Mouse (Mus musculus) retina, postnatal 7 days (tissue): Measurements from ENCODE around the gene Lkaaear1.
A peak's percentile ranks its signal among the peaks of the same experiment; 100 is the strongest.

ENCODE experiments used
- DNase-seq: peaks from one replicate; pipeline ENCODE4 v3.0.0-alpha.2; 2012; ENCODE audit warnings: low read depth, low spot score

Lkaaear1 gene

DNA sequence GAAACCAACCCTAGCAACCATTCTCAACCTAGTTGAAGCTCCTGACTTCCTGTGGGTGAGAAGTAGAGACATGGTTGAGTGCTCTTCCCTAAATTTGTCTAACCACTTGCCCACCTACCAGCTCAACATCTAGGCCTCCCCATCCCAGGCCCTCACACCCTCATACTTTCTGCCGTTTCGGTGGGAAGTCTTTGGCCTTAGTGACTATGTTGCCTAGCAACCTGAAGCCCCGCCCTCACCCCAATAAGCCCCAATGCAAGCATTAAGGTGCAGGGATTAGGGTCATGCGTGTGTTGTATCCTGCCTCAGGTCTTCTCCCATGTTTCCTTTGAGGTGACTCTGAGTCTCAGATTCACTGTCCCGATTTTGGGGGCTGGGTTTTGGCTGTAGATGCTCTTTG lies at the start of gene Lkaaear1:
Gene Lkaaear1, minus strand, starts transcription at position 202 of the 400 bp plus-strand sequence.
- DNase-seq: no peak

DNA sequence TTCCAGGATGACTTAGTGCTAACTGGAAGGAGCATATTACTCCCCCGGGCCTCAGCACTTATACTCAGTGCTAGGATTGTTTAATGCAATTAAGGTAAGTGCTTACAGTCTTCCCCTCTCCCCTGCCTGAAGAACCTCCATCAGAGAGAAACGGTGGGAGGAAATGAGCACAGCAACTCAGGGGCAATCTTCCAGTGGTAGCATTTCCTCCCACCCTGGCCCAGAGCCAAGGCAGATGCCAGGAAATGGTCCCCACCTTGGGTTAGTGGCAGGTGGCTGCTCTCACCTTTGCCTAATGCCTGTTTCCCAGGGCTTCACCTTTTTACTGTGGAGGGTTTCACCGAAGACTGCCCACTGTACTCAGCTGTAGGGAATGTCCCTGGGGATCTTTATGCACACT lies 31.8 kb upstream of the Lkaaear1 start:
- no peak for DNase-seq

DNA sequence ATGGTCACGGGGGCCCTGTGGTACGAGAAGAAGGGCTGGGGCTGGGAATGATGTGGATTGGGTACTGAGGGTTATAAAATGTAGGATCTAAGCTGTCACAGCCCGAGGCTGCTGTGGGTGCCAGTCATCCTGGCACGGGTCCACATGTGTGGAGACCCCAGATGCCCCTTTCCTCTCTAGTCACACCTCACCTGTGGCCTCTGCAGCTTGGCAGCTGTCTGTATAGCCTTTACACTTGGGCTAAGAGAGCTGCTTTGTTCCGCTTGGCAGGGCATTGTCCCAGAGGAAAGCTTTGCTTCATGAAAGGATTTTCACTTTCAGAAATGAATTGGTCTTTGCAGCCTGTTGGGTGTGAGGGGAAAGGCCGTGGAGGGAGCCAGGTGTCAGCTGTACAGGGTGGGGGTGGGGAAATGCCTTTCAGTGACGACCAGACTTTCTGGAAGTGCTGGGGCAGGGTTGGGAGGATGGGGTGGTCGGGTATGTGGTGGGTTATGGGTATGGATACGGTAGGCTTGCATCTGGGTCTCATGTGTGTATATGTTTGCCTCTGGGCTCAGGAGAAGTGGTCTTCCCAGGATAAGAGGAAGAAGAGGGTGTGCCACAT lies 29.5 kb upstream of the Lkaaear1 start:
- DNase-seq: no peak

DNA sequence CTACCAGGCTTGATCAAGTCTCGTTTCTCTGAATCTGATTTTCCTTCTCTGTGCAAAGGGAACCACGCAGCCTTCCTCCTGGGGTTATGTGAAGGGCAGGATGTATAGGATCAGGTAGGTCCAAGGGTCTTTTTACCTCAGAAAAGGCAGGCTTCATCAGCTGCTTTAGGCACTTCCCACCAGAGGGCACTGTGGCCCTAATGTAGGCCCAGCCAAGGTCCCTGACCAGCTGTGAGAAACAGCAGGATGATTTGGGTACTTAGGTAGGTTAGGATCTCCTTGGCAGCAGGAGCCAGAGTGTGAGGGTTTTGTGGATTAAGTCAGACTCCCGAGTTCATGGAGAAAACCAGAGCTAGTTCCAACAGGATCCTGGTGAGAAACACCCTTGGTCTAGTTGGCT lies 24.0 kb upstream of the Lkaaear1 start:
- DNase-seq: peak; percentile 50

DNA sequence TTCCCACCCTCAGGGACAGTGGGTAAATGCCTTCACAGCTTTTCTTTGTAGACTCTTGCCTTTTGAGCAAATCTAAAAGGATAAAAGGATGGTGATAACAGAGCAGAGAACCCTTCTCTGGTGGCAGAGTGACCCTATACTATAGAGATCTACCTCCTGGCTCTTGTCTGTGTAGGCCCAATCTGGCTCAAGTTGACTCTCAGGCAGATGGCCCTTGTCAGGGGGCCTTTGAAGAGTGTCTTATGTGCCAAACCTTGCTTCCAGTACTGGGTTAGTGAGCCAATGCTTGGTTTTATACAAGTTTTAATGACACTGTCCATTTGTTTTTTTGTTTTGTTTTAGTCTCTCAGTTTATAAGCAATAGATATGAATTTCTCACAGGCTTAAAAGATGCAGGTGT lies 23.0 kb upstream of the Lkaaear1 start:
- DNase-seq: no peak

DNA sequence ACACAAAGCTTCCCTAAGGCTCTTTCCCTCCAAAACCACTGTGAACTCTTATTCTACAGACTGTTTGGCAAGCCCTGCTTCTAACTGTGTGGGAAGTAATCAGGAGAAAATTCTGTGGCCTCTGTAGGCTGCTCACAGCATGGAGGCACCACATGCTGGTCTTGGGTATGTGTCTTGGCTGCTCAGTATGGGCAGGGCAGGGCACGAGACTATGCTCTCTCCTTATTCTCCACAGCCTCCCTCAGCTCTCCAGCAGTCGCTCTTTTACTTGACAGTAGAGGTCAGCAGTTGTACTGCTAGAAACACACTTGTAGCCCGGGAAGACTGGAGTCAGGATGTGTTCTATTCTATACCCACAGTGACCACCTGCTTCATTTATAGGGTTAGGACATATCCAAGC lies 21.8 kb upstream of the Lkaaear1 start:
- no peak for DNase-seq

DNA sequence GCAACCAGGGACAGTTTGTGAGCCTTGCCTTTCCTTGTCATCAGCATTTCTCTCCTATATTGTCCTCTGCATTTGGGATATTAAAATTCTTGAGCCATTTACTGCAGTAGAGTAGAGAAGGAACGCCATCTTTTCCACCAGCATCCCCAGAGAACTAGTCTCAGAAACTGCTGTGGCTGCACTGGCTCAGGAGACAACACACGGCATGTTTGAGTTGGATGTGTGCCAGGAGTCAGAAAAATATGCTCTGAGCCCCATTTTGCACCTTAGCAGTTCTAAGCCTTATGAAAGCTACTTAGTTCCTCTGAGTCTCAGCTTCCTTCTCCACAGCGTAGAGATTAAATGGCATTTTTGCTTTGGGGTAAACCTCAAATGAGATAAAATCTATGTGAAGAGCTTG lies 18.7 kb upstream of the Lkaaear1 start:
- no peak for DNase-seq

DNA sequence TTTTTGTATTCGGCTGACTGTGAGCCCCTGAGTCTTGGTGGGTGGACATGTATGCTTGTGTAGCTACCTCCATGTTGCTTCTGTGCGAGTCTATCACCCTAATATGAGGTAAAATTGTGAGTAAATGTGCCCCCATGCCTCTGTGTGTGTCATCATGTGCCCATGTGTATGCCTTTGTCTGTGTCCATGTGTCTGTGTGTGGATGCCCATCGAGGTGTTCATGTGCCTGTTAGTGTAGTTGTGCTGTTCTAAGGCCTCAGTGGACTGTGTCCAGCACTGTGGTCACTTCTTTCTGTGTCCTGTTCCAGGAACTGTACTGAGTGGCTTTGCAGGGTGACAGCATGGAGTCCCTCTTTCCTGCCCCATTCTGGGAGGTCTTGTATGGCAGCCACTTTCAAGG lies 17.1 kb upstream of the Lkaaear1 start:
- DNase-seq: no peak

DNA sequence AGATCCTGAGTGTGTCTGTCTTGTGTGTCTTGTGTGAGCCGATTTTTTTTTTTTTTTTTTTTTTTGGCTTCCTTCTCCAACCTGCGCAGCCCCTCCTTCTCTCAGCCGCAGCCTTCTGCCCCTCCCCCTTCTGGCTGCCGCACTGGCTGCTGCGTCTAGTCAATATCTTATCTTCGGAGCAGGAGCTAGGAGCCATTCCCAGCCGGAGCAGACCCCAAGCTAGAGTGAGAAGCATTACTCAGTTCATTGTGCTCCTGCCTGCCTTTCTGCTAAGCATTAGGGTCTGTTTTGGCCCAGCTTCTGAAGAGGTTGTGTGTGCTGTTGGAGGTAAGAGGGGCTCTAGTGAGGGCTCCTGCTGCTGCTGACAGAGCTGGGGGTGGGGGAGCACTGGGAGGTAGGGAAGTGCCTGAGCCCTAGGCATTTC lies 16.7 kb upstream of the Lkaaear1 start, which contains the start of gene Oprl1:
Gene Oprl1, plus strand, starts transcription at position 114 of the 424 bp plus-strand sequence.
- DNase-seq: no peak

DNA sequence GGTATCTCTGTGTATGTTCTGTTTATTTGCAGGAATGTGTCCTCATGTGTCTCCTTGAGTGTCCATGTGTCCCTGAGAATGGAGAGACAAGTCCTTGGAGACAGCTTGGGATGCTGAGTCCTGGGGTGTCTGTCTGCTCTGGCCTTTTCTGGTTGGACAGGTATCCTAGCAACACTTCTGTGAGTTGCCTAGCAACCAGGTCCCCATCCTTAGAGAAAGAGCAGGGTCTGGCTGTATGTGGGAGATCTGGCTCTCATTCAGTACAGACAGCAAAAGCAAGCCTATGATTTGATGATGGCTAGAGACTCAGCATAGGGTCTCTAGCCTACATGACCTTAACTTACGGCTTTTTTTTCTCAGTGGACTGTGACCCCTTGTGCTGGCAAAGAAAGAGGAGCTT lies 15.5 kb upstream of the Lkaaear1 start:
- no peak for DNase-seq

DNA sequence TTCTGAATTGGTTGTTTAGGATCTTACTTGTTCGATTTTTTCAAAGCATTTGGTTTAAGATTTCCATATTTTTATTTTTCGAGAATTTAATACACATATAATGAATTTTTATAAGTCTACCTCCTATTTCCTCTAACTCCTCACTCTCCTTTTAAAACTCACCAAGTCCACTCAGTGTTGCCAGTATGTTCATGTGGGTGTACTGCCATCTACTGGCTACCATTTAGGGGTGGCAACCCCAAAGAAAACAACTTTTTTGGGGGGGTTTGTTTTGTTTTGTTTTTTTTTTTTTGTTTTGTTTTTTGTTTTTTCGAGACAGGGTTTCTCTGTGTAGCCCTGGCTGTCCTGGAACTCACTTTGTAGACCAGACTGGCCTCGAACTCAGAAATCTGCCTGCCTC lies 8.4 kb upstream of the Lkaaear1 start:
- DNase-seq: no peak

DNA sequence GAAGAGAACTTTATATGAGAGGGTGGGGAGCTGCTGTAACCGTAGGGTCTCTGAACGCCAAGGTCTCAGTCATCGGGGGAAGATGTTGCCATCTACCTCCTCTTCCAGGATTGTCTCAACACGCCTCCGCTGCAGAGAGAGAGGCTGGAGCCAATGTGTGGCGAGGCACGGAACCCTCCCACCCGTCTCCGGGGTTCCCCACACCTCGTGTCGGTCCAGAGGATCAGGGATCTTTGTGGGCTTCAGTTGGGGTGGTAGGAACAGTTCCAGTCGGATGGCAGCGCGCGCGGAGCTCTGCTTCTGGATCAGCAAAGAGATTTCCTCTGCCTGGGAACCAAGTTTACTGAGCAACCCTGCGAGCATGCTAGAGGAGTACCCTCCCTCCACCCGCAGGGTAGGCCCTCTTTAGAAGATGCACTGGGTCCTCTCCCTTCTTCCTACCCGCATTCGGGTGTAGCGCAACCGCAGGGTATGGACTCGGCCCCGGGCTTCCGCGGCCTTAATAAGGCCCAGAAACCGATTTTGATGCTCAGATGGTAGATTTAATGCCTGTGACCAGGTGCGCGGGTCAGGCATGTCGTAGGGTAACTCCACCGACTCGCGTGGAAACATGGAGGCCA lies 1.3 kb downstream of the Lkaaear1 start:
- no peak for DNase-seq

DNA sequence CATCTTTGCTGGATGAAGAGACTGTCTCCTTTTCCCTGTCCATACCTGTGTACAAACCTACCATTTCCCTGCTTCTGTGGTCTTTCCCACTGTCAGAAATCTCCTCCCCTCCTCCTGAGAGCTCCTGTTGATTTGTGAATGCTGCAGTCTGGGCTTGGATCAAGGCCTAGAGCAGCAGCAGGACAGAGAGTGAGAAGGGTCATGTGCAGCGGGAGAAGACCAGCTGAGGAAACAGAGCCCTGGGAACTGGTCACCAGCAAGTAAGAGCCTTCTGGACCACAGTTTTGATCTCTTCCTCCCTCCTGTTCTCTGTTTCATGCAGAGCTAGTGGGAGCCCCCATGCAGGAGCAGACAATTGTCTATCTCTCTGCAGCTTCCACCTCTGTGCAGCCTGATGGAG lies 2.5 kb downstream of the Lkaaear1 start:
- no peak for DNase-seq

DNA sequence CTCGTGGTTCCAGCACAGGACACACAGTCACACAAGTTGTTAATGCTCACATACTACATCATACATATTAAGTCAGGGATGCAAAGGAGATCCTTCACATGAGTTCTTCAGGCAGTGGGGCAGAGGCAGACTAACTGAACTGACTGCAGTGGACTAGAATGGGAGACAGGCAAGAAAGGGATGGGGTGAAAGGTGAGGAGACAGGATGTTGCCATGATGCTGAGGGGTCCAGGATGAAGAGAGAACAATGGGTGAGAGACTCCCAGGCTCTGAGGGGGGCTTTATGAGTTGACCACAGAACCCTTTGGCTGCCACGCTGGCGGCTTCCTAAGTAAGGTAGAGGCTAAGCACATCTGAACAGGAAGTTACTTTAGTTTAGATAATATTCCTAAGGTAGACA lies 3.7 kb downstream of the Lkaaear1 start:
- DNase-seq: no peak

DNA sequence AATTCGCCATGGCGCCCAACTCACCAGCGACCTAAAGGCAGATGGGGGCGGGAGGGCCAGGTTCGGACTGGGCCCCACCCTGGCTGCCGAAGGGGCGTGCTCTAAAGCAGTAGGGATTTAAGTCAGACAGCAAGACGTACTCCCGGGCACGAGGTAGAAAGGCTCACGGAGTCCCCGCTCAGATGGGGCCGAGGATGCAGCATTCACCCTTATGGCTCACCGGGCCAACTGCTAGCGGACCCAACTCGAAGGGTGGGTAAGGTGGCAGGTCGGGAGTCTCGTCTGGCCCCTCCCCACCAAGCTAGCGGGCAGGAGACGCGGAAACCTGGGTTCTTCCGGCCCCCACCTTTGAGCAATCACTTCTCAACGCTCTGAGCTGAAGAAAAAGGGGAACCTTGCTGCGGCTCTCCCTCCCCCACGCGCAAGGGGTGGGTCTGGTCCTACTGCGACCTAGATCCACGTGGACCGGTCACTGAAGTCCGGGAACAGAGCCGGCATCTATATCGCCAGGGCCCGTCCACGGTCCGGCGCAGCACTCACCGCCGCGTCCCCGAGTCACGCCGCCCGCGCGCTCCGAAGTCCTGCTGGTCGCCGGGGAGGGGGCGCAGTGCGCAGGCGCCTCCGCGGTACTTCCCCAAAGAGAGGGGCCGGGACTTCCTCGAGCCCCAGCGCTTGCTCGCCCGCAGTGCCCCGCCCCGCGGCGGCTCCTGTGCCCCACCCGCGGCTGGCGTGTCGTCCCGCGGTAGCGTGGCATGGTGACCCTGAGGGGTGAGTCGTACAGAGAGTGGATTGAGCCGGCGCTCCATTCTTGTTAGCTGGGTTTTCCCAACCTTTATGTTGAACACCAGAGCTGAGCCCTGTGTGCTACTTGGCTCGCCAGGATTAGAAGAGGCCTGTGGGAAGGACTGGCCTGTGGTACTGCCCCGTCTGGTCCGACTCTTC lies 4.6 kb downstream of the Lkaaear1 start, which contains the start of gene Rgs19:
Gene Rgs19, minus strand, starts transcription at position 639 of the 942 bp plus-strand sequence.
- no peak for DNase-seq

DNA sequence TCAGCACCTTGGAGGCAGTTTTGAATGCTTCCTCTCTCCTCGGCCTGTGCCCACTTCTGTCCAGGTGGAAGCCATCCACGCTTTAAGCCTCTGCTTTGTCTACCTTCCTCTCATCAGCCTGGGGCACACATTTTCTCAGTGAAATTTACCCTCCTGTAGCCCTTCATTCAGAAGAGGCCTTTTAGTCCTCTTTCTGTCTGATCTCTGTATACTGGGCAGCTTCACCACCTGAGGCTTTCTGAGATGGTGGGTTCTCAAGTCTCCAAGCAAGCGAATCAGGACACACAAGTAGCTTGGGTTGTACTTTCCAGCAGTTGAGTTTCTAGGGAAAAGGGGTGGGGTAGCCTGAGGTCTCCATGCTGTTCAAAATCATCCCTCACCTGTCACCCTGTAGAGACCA lies 5.9 kb downstream of the Lkaaear1 start:
- no peak for DNase-seq

DNA sequence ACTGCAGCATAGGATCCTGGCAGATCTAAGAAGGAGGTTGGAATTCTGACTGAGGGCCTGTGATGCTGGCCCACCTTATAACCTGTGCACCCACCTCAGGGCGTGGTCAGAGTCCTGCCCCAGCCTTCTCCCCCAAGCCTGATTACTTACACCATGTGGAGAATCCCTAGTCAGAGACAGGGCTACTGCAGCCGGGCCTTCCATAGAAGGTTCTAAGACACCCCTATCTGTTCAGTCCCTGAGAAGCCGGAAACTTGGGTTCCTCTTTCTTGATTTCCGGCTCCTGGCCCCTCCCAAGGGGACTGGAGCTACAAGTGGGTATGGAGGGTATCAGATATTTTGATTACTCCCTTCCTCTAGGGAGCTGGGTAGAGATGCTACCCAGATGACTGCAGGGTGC lies 6.7 kb downstream of the Lkaaear1 start:
- DNase-seq: no peak

DNA sequence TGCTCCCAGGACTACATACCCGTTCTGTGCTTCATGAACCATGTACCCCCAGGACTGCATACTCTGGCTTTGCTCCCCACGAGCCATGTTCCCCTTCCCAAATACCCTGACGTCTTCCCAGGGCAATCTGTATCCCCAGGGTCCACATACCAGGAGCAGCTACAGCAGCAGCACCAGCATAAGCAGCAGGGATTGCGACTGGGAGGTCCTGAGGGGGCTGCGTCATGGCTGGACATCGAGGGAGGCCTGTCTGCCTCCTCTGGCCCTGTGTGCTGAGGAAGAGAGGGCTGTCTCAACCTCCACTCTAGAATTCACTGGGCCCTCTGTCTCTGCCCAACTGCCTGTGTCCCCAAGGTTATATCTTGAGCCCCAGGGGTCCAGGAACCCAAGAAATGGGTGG lies 7.2 kb downstream of the Lkaaear1 start:
- DNase-seq: no peak

DNA sequence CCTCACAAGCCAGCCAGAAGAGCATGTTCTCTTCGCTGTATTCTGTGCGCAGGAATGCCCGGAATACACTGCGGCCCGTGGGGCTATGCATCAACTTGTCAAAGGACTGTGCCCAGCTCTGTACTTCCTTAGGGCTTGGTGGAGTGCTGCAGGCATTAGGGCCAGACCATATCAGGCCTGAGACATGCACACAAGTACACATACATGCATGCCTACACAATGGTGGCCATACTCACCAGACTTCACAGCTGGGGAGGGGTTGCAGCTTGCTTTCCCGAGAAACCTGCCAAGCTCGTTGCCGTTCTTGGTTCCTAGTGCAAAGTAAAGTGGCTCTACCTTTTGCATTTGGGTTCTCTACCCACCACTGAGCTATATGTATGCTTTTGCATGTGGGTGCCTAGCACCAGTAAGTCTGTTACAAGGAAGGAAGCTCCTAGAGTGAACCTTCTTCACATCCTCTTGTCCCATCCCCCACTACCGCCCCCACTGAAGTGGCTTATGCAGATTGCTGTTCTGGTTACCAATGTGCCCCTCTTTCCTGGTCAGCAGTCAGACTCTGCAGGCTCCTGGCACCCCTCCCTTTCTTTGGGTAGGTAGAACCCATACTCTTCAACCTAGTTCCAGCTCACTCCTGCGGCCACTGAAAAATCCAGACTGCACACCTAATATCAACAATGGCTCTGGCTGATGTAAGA lies 8.6 kb downstream of the Lkaaear1 start:
- DNase-seq: no peak

DNA sequence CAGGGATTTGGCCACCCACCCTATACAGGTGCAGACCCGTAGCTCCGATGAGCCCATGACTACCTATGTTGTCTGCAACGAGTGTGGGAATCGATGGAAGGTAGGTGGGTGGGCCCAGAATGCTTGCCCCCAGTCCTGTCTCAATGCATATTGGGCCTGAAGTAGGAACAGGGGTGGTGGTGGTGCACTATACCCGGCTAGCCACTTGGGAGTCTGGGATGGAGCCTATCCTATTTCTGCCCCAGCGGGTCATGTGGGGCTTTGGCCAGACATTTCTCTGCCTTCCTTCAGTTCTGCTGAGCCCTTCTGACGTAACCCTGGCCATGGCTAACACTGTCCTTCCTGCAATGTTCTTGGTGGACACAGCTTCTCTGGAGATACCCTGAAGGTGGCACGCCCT lies 10.7 kb downstream of the Lkaaear1 start:
- DNase-seq: no peak

DNA sequence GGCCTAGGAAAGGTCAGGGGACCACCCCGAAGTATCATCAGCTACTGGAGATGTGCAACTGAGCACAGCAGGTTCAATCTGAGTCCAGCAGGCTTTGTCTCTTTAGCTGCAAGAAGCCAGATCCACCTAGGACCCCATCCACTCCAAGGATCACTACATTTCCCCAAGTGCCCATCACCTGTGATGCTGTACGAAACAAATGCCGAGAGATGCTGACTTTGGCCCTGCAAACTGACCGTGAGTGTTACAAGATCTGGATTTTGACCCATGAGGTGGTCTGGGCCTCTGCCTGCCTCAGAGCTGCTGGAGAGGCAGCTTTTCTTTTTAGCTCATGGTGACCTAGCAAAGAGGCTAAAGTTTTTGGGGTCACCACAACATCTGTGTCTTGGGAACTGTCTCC lies 12.6 kb downstream of the Lkaaear1 start:
- DNase-seq: no peak

DNA sequence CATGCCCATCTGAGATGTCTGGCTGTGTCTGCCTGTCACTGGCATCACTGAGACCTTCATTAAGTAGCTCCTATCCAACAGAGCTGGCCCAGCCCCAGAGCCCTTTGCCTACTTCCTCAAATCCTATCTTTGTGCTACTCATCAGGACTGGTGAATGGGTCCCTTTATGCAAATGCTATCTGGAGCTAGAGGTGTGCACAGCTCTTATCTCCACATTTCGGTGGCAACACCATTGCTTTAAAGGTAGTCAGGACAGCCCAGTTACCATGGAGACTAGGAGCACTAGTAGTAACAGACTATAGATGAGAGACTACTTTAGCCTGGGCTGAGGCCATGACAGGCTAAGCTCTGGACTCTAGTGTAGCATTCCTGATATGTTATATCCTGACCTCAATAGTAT lies 13.5 kb downstream of the Lkaaear1 start:
- no peak for DNase-seq
